Mouse (Mus musculus) ES-E14 (cell line): Measurements from ENCODE around the gene Ankrd13a.

Source experiments
- CHD2 ChIP-seq: IDR thresholded peaks from 2 replicates; pipeline ENCODE4 v1.6.1; 2014; ENCODE audit warnings: mild to moderate bottlenecking, low read depth, low read length, inconsistent platforms
- HCFC1 ChIP-seq: IDR thresholded peaks from 2 replicates; pipeline ENCODE4 v1.6.1; 2012; ENCODE audit warnings: low read length, inconsistent platforms, borderline replicate concordance; ENCODE audit not compliant: insufficient read depth
- MAFK ChIP-seq: IDR thresholded peaks from 2 replicates; pipeline ENCODE4 v1.6.1; 2014; ENCODE audit warnings: mild to moderate bottlenecking, low read depth, low read length, inconsistent platforms; ENCODE audit not compliant: insufficient read depth
- ZC3H11A ChIP-seq: IDR thresholded peaks from 2 replicates; pipeline ENCODE4 v1.6.1; 2012; ENCODE audit warnings: low read depth, mild to moderate bottlenecking, inconsistent platforms, low read length, borderline replicate concordance
- ZNF384 ChIP-seq: IDR thresholded peaks from 2 replicates; pipeline ENCODE4 v1.6.1; 2012; ENCODE audit warnings: low read depth, low read length, inconsistent platforms

DNA sequence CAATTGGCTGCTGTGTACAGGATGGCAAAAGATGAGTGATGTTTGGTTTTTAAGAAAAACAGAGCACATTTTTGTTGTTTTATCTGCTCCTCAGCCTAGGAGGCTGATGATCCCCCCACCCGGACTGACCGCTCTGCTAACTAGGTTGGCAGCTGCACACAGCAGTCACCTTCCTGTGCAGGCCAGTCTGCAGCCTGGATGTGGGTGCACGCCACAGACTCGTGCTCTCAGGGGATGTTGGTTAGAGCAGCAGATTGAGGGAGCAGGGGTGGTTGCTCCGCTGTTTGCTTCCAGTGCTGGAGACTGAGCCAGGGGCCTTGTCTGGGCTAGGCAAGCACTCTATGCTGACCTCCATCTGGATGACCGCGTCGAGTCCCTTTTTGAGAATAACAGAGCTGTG, 4.7 kb upstream of the Ankrd13a start:
- TF ChIP-seq CHD2 (no peak), ZNF384 (no peak), MAFK (no peak), ZC3H11A (no peak), HCFC1 (no peak)
